Comparison of ENCODE assay signal across 8 mouse cellular contexts in genomic region chr4:126201514-126202302, GRCm38 (mm10). TPM values are rescaled to one million over a fixed set of nuclear protein-coding genes. Genes with fewer than 3 reads are reported as not detected.
A peak's percentile ranks its signal among the peaks of the same experiment; 100 is the strongest.
DNase-seq lines count a peak whose midpoint lies in the region; ATAC-seq lines count a peak whose summit lies in the region.

No protein-coding gene starts in this region.

- H3K36me3 ChIP-seq in hindbrain, embryonic 13.5 days: no peaks in the 10 kb centered on the region
- H3K36me3 ChIP-seq in limb, embryonic 13.5 days: peaks cover 6% of the 10 kb centered on the region; the same call in 1 of the 2 replicates
- H3K36me3 ChIP-seq in midbrain, embryonic 12.5 days: no peaks in the 10 kb centered on the region

- peak overlapping the region; percentile 95 for H3K27ac ChIP-seq in hindbrain, embryonic 13.5 days
- peak overlapping the region; percentile 98 for H3K27ac ChIP-seq in limb, embryonic 13.5 days
- peak overlapping the region; percentile 93 for H3K27ac ChIP-seq in midbrain, embryonic 12.5 days (replicated peaks)

- peak overlapping the region; percentile 81 for H3K9ac ChIP-seq in hindbrain, embryonic 13.5 days
- peak overlapping the region; percentile 85 for H3K9ac ChIP-seq in limb, embryonic 13.5 days
- H3K9ac ChIP-seq in midbrain, embryonic 12.5 days (replicated peaks): peak overlapping the region; percentile 86

- peak; percentile 46 for ATAC-seq in erythroid progenitor cell, adult 5-6 weeks (replicated peaks; ENCODE audit: low FRiP score, poor library complexity, severe bottlenecking)
- ATAC-seq in hindbrain, embryonic 13.5 days (ENCODE audit: low FRiP score): no peak
- ATAC-seq in limb, embryonic 13.5 days (ENCODE audit: low FRiP score, low read depth): no peak
- ATAC-seq in midbrain, embryonic 12.5 days (ENCODE audit: low FRiP score, low read depth): no peak

- 1% methylated on average over 28 of the region's 28 CpGs for WGBS in hindbrain, embryonic 13.5 days
- WGBS in limb, embryonic 13.5 days: under 1% methylated on average over 28 of the region's 28 CpGs
- WGBS in midbrain, embryonic 12.5 days: 1% methylated on average over 28 of the region's 28 CpGs

- peaks cover 45% of the 10 kb centered on the region for H3K4me1 ChIP-seq in hindbrain, embryonic 13.5 days (replicated peaks)
- peaks cover 54% of the 10 kb centered on the region for H3K4me1 ChIP-seq in limb, embryonic 13.5 days
- peaks cover 22% of the 10 kb centered on the region for H3K4me1 ChIP-seq in midbrain, embryonic 12.5 days

- no peaks in the 10 kb centered on the region for H3K9me3 ChIP-seq in hindbrain, embryonic 13.5 days
- H3K9me3 ChIP-seq in limb, embryonic 13.5 days: no peaks in the 10 kb centered on the region
- no peaks in the 10 kb centered on the region for H3K9me3 ChIP-seq in midbrain, embryonic 12.5 days

- no peaks in the 10 kb centered on the region for H3K27me3 ChIP-seq in hindbrain, embryonic 13.5 days
- H3K27me3 ChIP-seq in limb, embryonic 13.5 days: no peaks in the 10 kb centered on the region
- no peaks in the 10 kb centered on the region for H3K27me3 ChIP-seq in midbrain, embryonic 12.5 days

- peak; percentile 61 for DNase-seq in cerebellum, adult 9-10 months
- no peak for DNase-seq in cerebellum, adult 11 months
- peak; percentile 85 for DNase-seq in ZHBTc4 (ENCODE audit: low read depth, low spot score)
- DNase-seq in telencephalon, adult 2 months (ENCODE audit: low read depth, low spot score): peak; percentile 13

- peak overlapping the region; percentile 65 for H3K4me3 ChIP-seq in hindbrain, embryonic 13.5 days
- peak overlapping the region; percentile 75 for H3K4me3 ChIP-seq in limb, embryonic 13.5 days
- peak overlapping the region; percentile 76 for H3K4me3 ChIP-seq in midbrain, embryonic 12.5 days

- peak overlapping the region; percentile 66 for H3K4me2 ChIP-seq in hindbrain, embryonic 13.5 days
- H3K4me2 ChIP-seq in limb, embryonic 13.5 days (replicated peaks): peak overlapping the region; percentile 72
- peak overlapping the region; percentile 66 for H3K4me2 ChIP-seq in midbrain, embryonic 12.5 days (replicated peaks)

RNA-seq across cellular contexts. Expression of gene Thrap3, which starts 0.9 kb away (rescaled TPM):
- 169 and 213 TPM in 2 replicates for total RNA-seq in erythroid progenitor cell, adult 5-6 weeks (2015; ENCODE audit: low replicate concordance)
- total RNA-seq in erythroid progenitor cell, adult 5-6 weeks (2017; ENCODE audit: low replicate concordance): 298 and 354 TPM in 2 replicates
- 163 and 166 TPM in 2 replicates for polyA plus RNA-seq in hindbrain, embryonic 13.5 days (2015; fragmentation: Nextera tagmentation; extraction: Ambion mirVana)
- 251 and 256 TPM in 2 replicates for polyA plus RNA-seq in limb, embryonic 13.5 days (2015; fragmentation: Nextera tagmentation; extraction: Ambion mirVana)
- 265 and 274 TPM in 2 replicates for polyA plus RNA-seq in midbrain, embryonic 12.5 days (2016; fragmentation: Nextera tagmentation; extraction: Ambion mirVana)

RNA-seq across cellular contexts. Expression of gene Sh3d21, which starts 38.4 kb away (rescaled TPM):
- total RNA-seq in erythroid progenitor cell, adult 5-6 weeks (2015; ENCODE audit: low replicate concordance): 1.8 TPM in 1 of 2 replicates, not detected in the other
- 0.90 TPM in 1 of 2 replicates, not detected in the other for total RNA-seq in erythroid progenitor cell, adult 5-6 weeks (2017; ENCODE audit: low replicate concordance)
- 1.3 and 1.4 TPM in 2 replicates for polyA plus RNA-seq in hindbrain, embryonic 13.5 days (2015; fragmentation: Nextera tagmentation; extraction: Ambion mirVana)
- polyA plus RNA-seq in limb, embryonic 13.5 days (2015; fragmentation: Nextera tagmentation; extraction: Ambion mirVana): 9.3 and 10.5 TPM in 2 replicates
- polyA plus RNA-seq in midbrain, embryonic 12.5 days (2016; fragmentation: Nextera tagmentation; extraction: Ambion mirVana): 1.6 and 1.7 TPM in 2 replicates

RNA-seq across cellular contexts. Expression of gene Eva1b, which starts 54.2 kb away (rescaled TPM):
- not detected in 2 replicates for total RNA-seq in erythroid progenitor cell, adult 5-6 weeks (2015; ENCODE audit: low replicate concordance)
- total RNA-seq in erythroid progenitor cell, adult 5-6 weeks (2017; ENCODE audit: low replicate concordance): 0.51 TPM in 1 of 2 replicates, not detected in the other
- polyA plus RNA-seq in hindbrain, embryonic 13.5 days (2015; fragmentation: Nextera tagmentation; extraction: Ambion mirVana): 15.0 and 15.5 TPM in 2 replicates
- 74.5 and 77.5 TPM in 2 replicates for polyA plus RNA-seq in limb, embryonic 13.5 days (2015; fragmentation: Nextera tagmentation; extraction: Ambion mirVana)
- 18.6 and 26.8 TPM in 2 replicates for polyA plus RNA-seq in midbrain, embryonic 12.5 days (2016; fragmentation: Nextera tagmentation; extraction: Ambion mirVana)

RNA-seq across cellular contexts. Expression of gene Map7d1, which starts 54.4 kb away (rescaled TPM):
- 6.7 and 12.3 TPM in 2 replicates for total RNA-seq in erythroid progenitor cell, adult 5-6 weeks (2015; ENCODE audit: low replicate concordance)
- total RNA-seq in erythroid progenitor cell, adult 5-6 weeks (2017; ENCODE audit: low replicate concordance): 6.3 and 8.2 TPM in 2 replicates
- polyA plus RNA-seq in hindbrain, embryonic 13.5 days (2015; fragmentation: Nextera tagmentation; extraction: Ambion mirVana): 79.5 and 81.8 TPM in 2 replicates
- polyA plus RNA-seq in limb, embryonic 13.5 days (2015; fragmentation: Nextera tagmentation; extraction: Ambion mirVana): 46.5 and 49.9 TPM in 2 replicates
- polyA plus RNA-seq in midbrain, embryonic 12.5 days (2016; fragmentation: Nextera tagmentation; extraction: Ambion mirVana): 135 and 142 TPM in 2 replicates
